In the genomic region with DNA sequence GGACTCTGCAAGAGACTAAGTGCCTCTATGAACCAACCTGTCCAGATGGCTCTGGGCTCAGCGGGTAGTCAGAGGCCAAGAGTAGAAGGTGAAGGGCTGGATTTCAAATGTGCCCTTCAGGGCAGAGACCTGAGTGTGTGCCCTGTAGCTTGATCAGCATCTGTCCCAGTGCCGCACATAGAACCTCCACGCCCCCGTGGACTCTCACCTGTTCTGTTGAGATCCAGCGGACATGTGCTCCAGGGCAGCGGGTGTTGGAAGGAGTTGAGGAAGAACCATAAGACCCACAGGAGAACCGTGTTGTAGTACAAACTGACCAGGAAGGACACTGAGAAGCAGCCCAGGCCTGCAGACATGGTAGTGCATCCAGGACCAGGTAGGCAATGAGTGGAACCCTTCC, we compare ENCODE assay signal across 19 mouse cellular contexts. TPM values are rescaled to one million over a fixed set of nuclear protein-coding genes. Genes with fewer than 3 reads are reported as not detected.
"Had no signal": no experiment of that assay in that cellular context is flagged by ENCODE, and none has a peak within 500 bp of the region (broad histone marks: within the 10 kb centered on the region; RNA-seq: fewer than 3 reads in every experiment).

No protein-coding gene starts in this region.

- H3K9ac ChIP-seq: liver, embryonic 13.5 days; midbrain, embryonic 12.5 days; neural tube, embryonic 13.5 days had no signal

- DNase-seq: layer of hippocampus, postnatal 36 days; liver, embryonic 13.5 days; lung, adult 2 months; lung, postnatal 14 days; lung, postnatal 4 days; thymus, adult 18-20 months; thymus, postnatal 4 days had no signal

- H3K9me3 ChIP-seq: liver, embryonic 13.5 days; midbrain, embryonic 12.5 days; neural tube, embryonic 13.5 days had no signal

- H3K4me3 ChIP-seq: left cerebral cortex, adult 2 months; liver, embryonic 13.5 days; midbrain, embryonic 12.5 days; myocyte; neural tube, embryonic 13.5 days had no signal

- H3K4me1 ChIP-seq: midbrain, embryonic 12.5 days; neural tube, embryonic 13.5 days had no signal

- H3K27ac ChIP-seq: left cerebral cortex, adult 2 months; liver, embryonic 13.5 days; midbrain, embryonic 12.5 days; neural tube, embryonic 13.5 days had no signal

- ATAC-seq: intestine, postnatal 0 days; midbrain, embryonic 16.5 days had no signal

- H3K27me3 ChIP-seq: liver, embryonic 13.5 days; midbrain, embryonic 12.5 days; neural tube, embryonic 13.5 days had no signal

- H3K4me2 ChIP-seq: liver, embryonic 13.5 days; midbrain, embryonic 12.5 days; neural tube, embryonic 13.5 days had no signal

- H3K36me3 ChIP-seq: liver, embryonic 13.5 days; midbrain, embryonic 12.5 days; neural tube, embryonic 13.5 days had no signal

RNA-seq across cellular contexts. Expression of gene Slc6a18, which starts 2.7 kb away (rescaled TPM):
- polyA plus RNA-seq: intestine, embryonic 14.5 days; limb, embryonic 11.5 days; liver, adult 2 months; liver, embryonic 13.5 days; lung, adult 2 months; lung, embryonic 16.5 days; midbrain, embryonic 12.5 days; midbrain, embryonic 16.5 days; myocyte; neural tube, embryonic 13.5 days; stomach, embryonic 16.5 days had no signal

RNA-seq across cellular contexts. Expression of gene Slc6a19, which starts 29.5 kb away (rescaled TPM):
- polyA plus RNA-seq: limb, embryonic 11.5 days; limb, embryonic 14.5 days; lung, embryonic 16.5 days had no signal
